Mouse (Mus musculus) bone marrow macrophage, adult 2 months (primary cell): Measurements from ENCODE around the gene Slc41a3.

Experiments used
- CTCF ChIP-seq: IDR thresholded peaks from 2 replicates; pipeline ENCODE4 v1.5.1; 2012; ENCODE audit warnings: low read depth, mild to moderate bottlenecking, low read length, moderate library complexity
- POLR2A ChIP-seq: IDR thresholded peaks from 2 replicates; pipeline ENCODE4 v1.6.1; 2012; ENCODE audit warnings: mild to moderate bottlenecking, low read depth, low read length, borderline replicate concordance

GRCm38 (mm10) chr6:90678759-90679158 is 74.2 kb downstream of the Slc41a3 start:
- TF ChIP-seq CTCF (no peak), POLR2A (no peak)
